ENCODE assay signal across 8 mouse cellular contexts in genomic region chrX:159321342-159321741, GRCm38 (mm10). TPM values are rescaled to one million over a fixed set of nuclear protein-coding genes. Genes with fewer than 3 reads are reported as not detected.
A peak's percentile ranks its signal among the peaks of the same experiment; 100 is the strongest.
DNase-seq lines count a peak whose midpoint lies in the region; ATAC-seq and TF ChIP-seq lines count a peak whose summit lies in the region.
"Had no signal": no experiment of that assay in that cellular context is flagged by ENCODE, and none has a peak within 500 bp of the region (broad histone marks: within the 10 kb centered on the region; RNA-seq: fewer than 3 reads in every experiment).

No protein-coding gene starts in this region.

- no peak overlapping the region for H3K9ac ChIP-seq in ES-Bruce4 (ENCODE audit: low read depth, poor library complexity, severe bottlenecking)
- H3K9ac ChIP-seq in lung, postnatal 0 days (replicated peaks; ENCODE audit: low read depth) = no peak overlapping the region
- H3K9ac ChIP-seq: limb, embryonic 15.5 days had no signal

- H3K27ac ChIP-seq in ES-Bruce4 (ENCODE audit: insufficient read depth, low read length) = no peak overlapping the region
- H3K27ac ChIP-seq in lung, postnatal 0 days (ENCODE audit: low read length) = no peak overlapping the region
- no peak overlapping the region for H3K27ac ChIP-seq in small intestine, adult 2 months (ENCODE audit: insufficient read depth, low read depth, low read length)
- H3K27ac ChIP-seq: limb, embryonic 15.5 days had no signal

- no peaks in the 10 kb centered on the region for H3K36me3 ChIP-seq in ES-Bruce4 (ENCODE audit: control insufficient read depth, insufficient read depth, low read length, poor library complexity, severe bottlenecking)
- no peaks in the 10 kb centered on the region for H3K36me3 ChIP-seq in lung, postnatal 0 days (ENCODE audit: insufficient read depth, low read length)
- 0 out of 2 replicates have a peak, but pooled peaks cover 1% of the 10 kb centered on the region for H3K36me3 ChIP-seq in small intestine, adult 2 months (ENCODE audit: control insufficient read depth, insufficient read depth, low read length)
- H3K36me3 ChIP-seq: limb, embryonic 15.5 days had no signal

- H3K9me3 ChIP-seq in ES-Bruce4 (replicated peaks; ENCODE audit: control insufficient read depth, insufficient read depth, low read length, poor library complexity, severe bottlenecking) = no peaks in the 10 kb centered on the region
- H3K9me3 ChIP-seq in lung, postnatal 0 days (ENCODE audit: low read length) = no peaks in the 10 kb centered on the region
- H3K9me3 ChIP-seq: limb, embryonic 15.5 days had no signal

- peak; percentile 63 for DNase-seq in ZHBTc4 (ENCODE audit: low read depth, low spot score)
- peak; percentile 39 to 66 for DNase-seq in cerebellum, postnatal 4 days (ENCODE audit: low spot score in 2 of 2)
- DNase-seq in gastrocnemius, adult 8-10 months (ENCODE audit: low spot score in 2 of 2) = peak; percentile 26 to 40
- DNase-seq in kidney, postnatal 4 days = peak; percentile 78 to 80
- peak; percentile 32 for DNase-seq in lung, postnatal 0 days (ENCODE audit: low spot score)

- TF ChIP-seq EP300 in ES-Bruce4 (IDR thresholded peaks at IDR 0.05; ENCODE audit: insufficient read depth, low read depth, low read length) = no peak
- no peak for TF ChIP-seq EP300 in lung, postnatal 0 days (IDR thresholded peaks at IDR 0.05)

- no peaks in the 10 kb centered on the region for H3K27me3 ChIP-seq in ES-Bruce4 (ENCODE audit: control insufficient read depth, insufficient read depth, low read length, poor library complexity, severe bottlenecking)
- no peaks in the 10 kb centered on the region for H3K27me3 ChIP-seq in lung, postnatal 0 days (replicated peaks; ENCODE audit: insufficient read depth, low read length)
- H3K27me3 ChIP-seq in small intestine, adult 2 months (ENCODE audit: control insufficient read depth, insufficient read depth, low read length) = no peaks in the 10 kb centered on the region
- H3K27me3 ChIP-seq: limb, embryonic 15.5 days had no signal

- no peak overlapping the region for H3K4me2 ChIP-seq in lung, postnatal 0 days (replicated peaks; ENCODE audit: low read depth, low read length)
- H3K4me2 ChIP-seq: limb, embryonic 15.5 days had no signal

- ATAC-seq in lung, postnatal 0 days = no peak

- no peaks in the 10 kb centered on the region for H3K4me1 ChIP-seq in ES-Bruce4 (ENCODE audit: control insufficient read depth, insufficient read depth, low read length)
- no peaks in the 10 kb centered on the region for H3K4me1 ChIP-seq in lung, postnatal 0 days (ENCODE audit: insufficient read depth, low read depth, low read length)
- no peaks in the 10 kb centered on the region for H3K4me1 ChIP-seq in small intestine, adult 2 months (ENCODE audit: control insufficient read depth, insufficient read depth, insufficient read length, low read length)
- H3K4me1 ChIP-seq: limb, embryonic 15.5 days had no signal

- no peak for TF ChIP-seq POLR2A in ES-Bruce4 (IDR thresholded peaks at IDR 0.05; ENCODE audit: insufficient read depth, low read length)
- TF ChIP-seq POLR2A in small intestine, adult 2 months (IDR thresholded peaks at IDR 0.05; ENCODE audit: low read depth, low read length) = no peak

- H3K4me3 ChIP-seq in ES-Bruce4 (ENCODE audit: low read depth, low read length) = no peak overlapping the region
- no peak overlapping the region for H3K4me3 ChIP-seq in lung, postnatal 0 days (ENCODE audit: low read depth, low read length)
- H3K4me3 ChIP-seq in small intestine, adult 2 months (ENCODE audit: low read depth, low read length) = no peak overlapping the region
- H3K4me3 ChIP-seq: limb, embryonic 15.5 days had no signal

- peak; percentile 66 for TF ChIP-seq CTCF in ES-Bruce4 (IDR thresholded peaks at IDR 0.05; ENCODE audit: low read depth, low read length)
- peak; percentile 79 for TF ChIP-seq CTCF in lung, postnatal 0 days (IDR thresholded peaks at IDR 0.05)
- TF ChIP-seq CTCF in small intestine, adult 2 months (IDR thresholded peaks at IDR 0.05; ENCODE audit: extremely low read depth, insufficient read length, insufficient replicate concordance, low read depth, low read length) = peak; percentile 62; the same call in 1 of the 2 replicates

- 22% methylated on average over 8 of the region's 8 CpGs for WGBS in lung, postnatal 0 days
- 32% methylated on average over 8 of the region's 8 CpGs for WGBS in small intestine, adult 2 months

RNA-seq across cellular contexts. Expression of gene Eif1ax, which starts 50.6 kb away (rescaled TPM):
- polyA plus RNA-seq in ES-Bruce4 (2011; ENCODE audit: insufficient read depth, insufficient read length, low read depth, missing spikeins) = 83.9 and 92.6 TPM in 2 replicates
- 10 to 100 TPM; 89.6 to 96.3 (median 93.0) TPM for total RNA-seq in gastrocnemius, adult 8-10 months (2022)
- polyA plus RNA-seq in lung, postnatal 0 days (2015; fragmentation: Nextera tagmentation; extraction: Ambion mirVana) = 68.4 and 73.1 TPM in 2 replicates
- 18.7 and 38.6 TPM in 2 replicates for polyA plus RNA-seq in small intestine, adult 2 months (2012; rRNA removed)
